Mouse (Mus musculus) embryonic stem cell, embryonic (primary cell): ENCODE measurements around the gene Obscn.

Experiments
- CTCF ChIA-PET, 4 experiments: fragments of 300-600 bp in 2 of 4; fragments of 350-600 bp in 2 of 4; sonication (Branson Sonifier 250); formaldehyde crosslinking; loops; one replicate each; lab custom pipeline; 2022; ENCODE audit warnings: inconsistent platforms in 2 of 4; lab: Charles Lee
- POLR2A ChIA-PET, 4 experiments: fragments of 300-600 bp in 2 of 4; fragments of 350-600 bp in 2 of 4; sonication (Branson Sonifier 250); formaldehyde crosslinking; loops; one replicate each; lab custom pipeline; 2022; ENCODE audit warnings: antibody characterized with exemption in 4 of 4, inconsistent platforms in 1 of 4; lab: Charles Lee

The Obscn gene

DNA sequence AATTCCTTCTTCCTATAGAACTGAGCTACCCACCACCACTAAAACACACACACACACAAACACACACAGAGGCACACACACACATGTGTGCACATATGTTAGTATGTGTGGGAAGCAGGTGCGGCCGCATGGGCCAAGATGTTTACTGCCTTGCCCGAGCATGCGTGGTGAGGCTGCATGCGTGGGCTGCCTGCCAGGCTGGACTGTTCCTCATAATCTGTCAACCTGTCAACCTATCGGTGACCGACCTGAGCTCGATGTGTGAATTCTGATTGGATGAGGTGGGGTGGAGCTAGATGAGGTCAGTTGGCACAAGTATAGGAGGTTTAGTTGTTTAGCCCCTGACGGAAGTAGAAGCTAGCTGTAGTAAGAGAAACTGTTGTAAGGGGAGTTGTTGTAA lies 5.4 kb downstream of the Obscn start:
- POLR2A ChIA-PET, result interaction anchor here in 1 of 4 experiments (0.6 to 0.8 kb wide), 2 partner anchors 11 to 157 kb away, joined by 5 to 7 read pairs; no protein-coding TSS in a partner anchor
- CTCF ChIA-PET, result interaction anchor here (0.6 to 1.4 kb wide), 6 partner anchors 21 to 198 kb away, joined by 3 to 4 read pairs (median 3); partner anchors contain the start of gene Gjc2 (in 1 of the 4)

DNA sequence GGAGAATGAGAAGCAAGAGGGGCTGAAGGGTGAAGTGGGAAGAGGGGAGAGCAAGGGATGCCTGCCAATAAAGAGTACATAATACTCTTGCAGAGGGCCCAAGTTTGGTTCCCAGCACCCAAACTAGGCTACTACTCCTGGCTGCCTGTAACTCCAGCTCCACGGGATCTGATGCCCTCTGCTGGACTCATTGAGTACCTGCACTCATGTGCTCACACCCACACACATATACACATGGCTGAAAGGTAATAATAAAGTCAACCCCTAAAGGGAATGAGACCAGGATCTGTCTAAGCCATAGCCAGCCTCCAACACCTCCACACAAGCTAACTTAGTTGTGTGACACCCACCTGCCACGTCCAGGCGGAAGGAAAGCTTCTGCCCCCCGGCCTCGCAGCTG lies 30.3 kb downstream of the Obscn start:
- ChIA-PET POLR2A (interaction anchor here in 1 of 4 experiments (1.1 to 1.9 kb wide), 3 partner anchors 10 to 62 kb away, joined by 3 to 4 read pairs (median 3); partner anchors contain the start of gene Iba57), CTCF (interaction anchor here (0.6 to 3.7 kb wide), 8 partner anchors 11 to 197 kb away, joined by 3 to 16 read pairs (median 4); no protein-coding TSS in a partner anchor)

DNA sequence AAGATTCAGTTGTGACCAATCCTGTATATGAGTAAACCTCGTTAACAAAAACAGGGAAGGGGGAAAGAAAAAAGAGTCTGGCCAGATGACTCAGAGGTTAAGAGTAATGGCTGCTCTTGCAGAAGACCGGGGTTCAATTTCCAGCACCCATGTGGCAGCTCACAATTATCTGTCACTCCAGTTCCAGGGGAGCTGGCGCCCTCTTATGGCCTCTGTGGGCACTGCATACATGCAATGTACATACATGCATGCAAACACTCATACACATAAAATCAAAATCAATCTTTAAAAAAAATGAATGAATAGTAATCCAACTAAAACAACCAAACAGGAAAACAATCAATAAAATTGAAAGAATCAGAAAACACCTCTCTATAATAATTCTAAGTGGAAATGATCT lies 33.9 kb downstream of the Obscn start:
- ChIA-PET POLR2A (interaction anchor here in 1 of 4 experiments (0.6 kb wide), 1 partner anchor 433 kb away, joined by 3 read pairs; no protein-coding TSS in a partner anchor), CTCF (interaction anchor here in 3 of 4 experiments (0.6 to 1.0 kb wide), 10 partner anchors 8 to 200 kb away, joined by 3 to 8 read pairs (median 3); no protein-coding TSS in a partner anchor)

DNA sequence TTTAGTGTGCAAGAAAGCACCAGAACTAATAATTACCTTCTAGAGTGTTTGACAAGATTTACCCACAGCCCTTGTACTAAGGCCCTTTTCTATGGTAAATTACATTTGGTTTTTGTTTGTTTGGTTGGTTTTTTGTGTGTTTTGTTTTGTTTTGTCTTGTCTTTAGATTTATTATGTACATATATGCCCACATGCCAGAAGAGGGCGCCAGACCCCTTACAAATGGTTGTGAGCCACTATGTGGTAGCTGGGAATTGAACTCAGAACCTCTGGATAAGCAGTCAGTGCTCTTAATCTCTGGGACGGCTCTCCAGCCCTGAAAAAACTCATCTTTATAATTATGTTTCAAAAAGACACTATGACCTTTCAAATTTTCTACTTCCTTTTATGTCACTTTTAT lies 37.9 kb downstream of the Obscn start:
- POLR2A ChIA-PET, result interaction anchor here (0.6 to 1.1 kb wide), 6 partner anchors 53 to 204 kb away, joined by 3 to 4 read pairs (median 3); partner anchors contain the start of gene Gjc2 (in 1 of the 4)

DNA sequence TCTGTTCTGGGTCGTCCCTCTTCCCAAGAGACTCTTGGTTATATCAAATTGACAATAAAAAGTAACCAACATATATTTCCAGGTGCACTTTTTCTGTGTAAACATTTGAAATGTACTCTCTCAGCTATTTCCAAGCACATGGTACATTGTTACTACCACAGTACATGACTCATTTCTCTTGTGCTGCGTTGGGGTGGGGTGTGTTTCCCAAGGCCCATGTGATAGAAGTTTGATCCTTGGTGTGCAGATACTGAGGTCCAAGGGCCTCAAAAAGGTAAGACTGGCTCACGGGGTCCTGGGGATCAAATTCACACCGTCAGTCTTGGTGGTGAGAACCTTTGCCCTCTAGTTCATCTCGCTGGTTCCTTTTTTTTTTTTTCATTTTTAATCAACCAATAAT lies 38.4 kb downstream of the Obscn start:
- CTCF ChIA-PET, result interaction anchor here (0.7 to 3.7 kb wide), 22 partner anchors 13 to 681 kb away, joined by 3 to 29 read pairs (median 4); partner anchors contain the start of genes Gjc2 (in 1 of the 4) and Mrpl55 (in 1 of the 4)

More for the DNA sequence above, 37.9 kb downstream of the Obscn start:
- CTCF ChIA-PET, result interaction anchor here (0.5 to 3.7 kb wide), 46 partner anchors 25 to 1259 kb away, joined by 3 to 29 read pairs (median 4); partner anchors contain the start of genes Gjc2 (in 1 of the 4), Mrpl55 (in 1 of the 4) and Obscn (in 1 of the 4)

DNA sequence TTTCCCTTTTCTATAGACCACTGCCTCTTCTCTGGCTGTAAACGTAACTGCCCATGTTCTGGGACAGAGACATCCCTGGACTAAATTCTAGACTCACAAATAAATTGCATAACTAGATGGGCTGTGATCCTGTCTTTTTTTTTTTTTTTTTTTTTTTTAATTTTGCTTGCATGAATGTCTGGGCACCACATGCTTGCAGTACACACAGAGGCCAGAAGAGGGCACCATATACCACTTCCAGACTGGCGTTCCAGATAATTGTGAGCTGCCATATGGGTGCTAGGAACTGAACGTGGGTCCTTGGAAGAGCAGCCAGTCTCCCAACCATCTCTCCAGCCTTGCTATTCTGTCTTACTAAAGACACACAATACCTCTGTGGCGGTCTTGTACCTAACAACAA lies 42.0 kb downstream of the Obscn start:
- ChIA-PET POLR2A (interaction anchor here (0.6 to 1.2 kb wide), 12 partner anchors 13 to 206 kb away, joined by 3 to 10 read pairs (median 4); partner anchors contain the start of genes Hist3h2a (in 2 of the 4), Trim17 (in 2 of the 4), 2310033P09Rik (in 1 of the 4) and Iba57 (in 1 of the 4)), CTCF (interaction anchor here (0.5 to 2.0 kb wide), 106 partner anchors 8 to 1427 kb away, joined by 3 to 21 read pairs (median 4); partner anchors contain the start of genes Gjc2 (in 1 of the 4), Iba57 (in 1 of the 4), Jmjd4 (in 1 of the 4) and Trim11 (in 1 of the 4))

More for the DNA sequence above, 38.4 kb downstream of the Obscn start:
- POLR2A ChIA-PET, result interaction anchor here in 3 of 4 experiments (0.7 to 1.1 kb wide), 4 partner anchors 82 to 203 kb away, joined by 3 read pairs; partner anchors contain the start of gene Gjc2 (in 1 of the 3)

DNA sequence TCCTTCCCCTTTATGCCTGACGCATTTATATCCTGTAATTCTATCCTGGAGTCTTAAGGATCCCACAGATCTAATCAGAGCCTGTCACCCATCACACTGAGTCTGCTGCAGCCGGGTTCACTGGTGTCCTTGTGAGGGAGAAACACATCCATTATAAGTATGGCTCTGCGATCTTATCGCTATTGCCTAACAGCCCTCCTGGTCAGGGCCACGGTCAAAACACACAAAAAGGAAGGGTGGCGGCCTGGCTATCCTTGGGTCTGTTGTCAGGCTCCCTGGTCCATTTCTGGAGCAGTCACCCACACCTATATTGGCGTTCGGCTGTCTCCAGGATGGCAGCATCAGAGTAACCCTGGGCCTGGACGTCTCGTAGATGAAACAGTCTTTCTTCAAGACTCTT lies 48.6 kb downstream of the Obscn start:
- POLR2A ChIA-PET, result no interaction called here
- CTCF ChIA-PET, result no interaction called here

DNA sequence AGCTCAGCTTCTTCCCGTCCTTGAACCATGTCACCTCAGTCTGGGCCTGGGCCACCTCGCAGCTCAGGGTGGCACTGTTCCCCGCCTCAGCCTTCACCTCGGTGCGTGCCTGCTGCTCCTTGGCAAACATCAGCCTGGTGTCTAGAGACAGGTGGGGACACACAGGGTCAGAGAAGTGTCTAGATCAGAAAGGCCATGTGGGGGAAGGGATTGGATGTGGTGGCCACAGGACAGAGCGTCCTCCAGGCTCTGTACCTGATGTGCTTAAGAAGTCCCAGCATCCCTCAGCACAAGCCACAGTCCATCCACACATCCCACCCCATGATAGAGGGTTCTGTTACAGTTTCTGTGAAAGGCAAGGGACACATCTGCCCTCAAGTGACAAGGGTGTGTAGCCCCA lies 51.0 kb downstream of the Obscn start:
- ChIA-PET POLR2A (interaction anchor here in 2 of 4 experiments (0.6 to 1.5 kb wide), 3 partner anchors 12 to 131 kb away, joined by 3 to 5 read pairs (median 3); partner anchors contain the start of genes Hist3h2a (in 1 of the 2) and Trim17 (in 1 of the 2)), CTCF (interaction anchor here in 3 of 4 experiments (0.7 to 1.6 kb wide), 5 partner anchors 9 to 171 kb away, joined by 3 to 5 read pairs (median 3); no protein-coding TSS in a partner anchor)

DNA sequence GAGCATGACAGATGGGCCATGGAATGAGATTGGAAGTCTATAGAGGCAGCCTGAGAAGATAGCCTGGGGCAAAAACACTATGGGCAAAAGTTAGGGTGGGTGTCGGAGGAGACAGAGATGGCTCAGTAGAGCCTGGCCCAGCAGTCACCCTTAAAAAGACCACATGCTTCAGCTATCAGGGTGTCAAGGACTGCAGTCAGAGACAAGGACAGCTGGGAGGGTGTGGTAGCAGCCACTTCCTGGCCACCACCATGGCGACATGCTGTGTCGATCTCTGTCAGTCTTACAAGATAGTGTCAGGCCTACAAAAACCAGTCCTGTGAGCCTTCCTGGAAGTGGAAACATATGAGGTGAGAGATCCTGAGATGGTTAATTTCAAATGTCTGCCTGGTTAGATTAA lies 53.1 kb downstream of the Obscn start:
- ChIA-PET POLR2A (interaction anchor here in 1 of 4 experiments (0.6 kb wide), 1 partner anchor 174 kb away, joined by 5 read pairs; no protein-coding TSS in a partner anchor), CTCF (interaction anchor here in 1 of 4 experiments (0.6 kb wide), 1 partner anchor 120 kb away, joined by 3 read pairs; no protein-coding TSS in a partner anchor)

DNA sequence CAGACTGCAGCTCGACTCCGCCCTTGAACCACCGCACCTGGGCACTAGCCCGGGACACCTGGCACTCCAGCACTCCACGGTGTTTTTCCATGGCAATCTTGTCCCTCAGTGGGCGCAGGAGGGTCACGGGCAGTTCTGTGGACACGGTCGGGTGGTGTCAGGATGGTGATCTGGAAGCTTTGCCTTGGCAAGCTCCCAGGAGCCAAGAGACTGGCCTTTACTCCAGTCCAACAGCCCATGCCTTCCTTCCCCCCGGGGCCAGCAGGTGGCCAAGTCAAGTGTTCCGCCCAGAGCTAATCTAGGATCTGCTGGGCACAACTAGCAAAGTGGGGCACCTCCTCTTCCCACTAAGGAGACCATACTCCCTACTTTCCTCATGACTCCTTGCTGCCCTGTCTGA lies 57.9 kb downstream of the Obscn start:
- ChIA-PET POLR2A (no interaction called here), CTCF (interaction anchor here in 2 of 4 experiments (0.6 to 1.0 kb wide), 3 partner anchors 16 to 252 kb away, joined by 3 read pairs; no protein-coding TSS in a partner anchor)

DNA sequence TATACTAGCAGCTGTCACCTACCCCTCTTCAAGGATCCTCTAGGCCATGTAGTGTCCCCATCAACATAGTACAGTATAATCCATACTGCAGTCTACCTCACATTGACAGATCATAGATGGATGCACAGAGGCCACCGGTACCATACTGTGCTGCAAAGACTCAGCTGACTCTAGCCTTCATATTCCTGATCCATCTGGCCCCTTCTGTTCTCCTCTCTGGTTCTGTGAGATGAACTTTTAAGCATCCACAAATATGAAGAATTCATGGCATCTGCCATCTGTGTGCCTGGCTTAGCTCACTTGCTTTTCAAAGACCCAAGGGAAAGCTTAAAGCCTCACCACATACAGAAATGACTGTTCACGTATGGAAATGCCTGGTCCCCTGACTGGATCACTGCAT lies 65.9 kb downstream of the Obscn start:
- ChIA-PET POLR2A (interaction anchor here in 1 of 4 experiments (1.9 kb wide), 1 partner anchor 10 kb away, joined by 4 read pairs; no protein-coding TSS in a partner anchor), CTCF (no interaction called here)

DNA sequence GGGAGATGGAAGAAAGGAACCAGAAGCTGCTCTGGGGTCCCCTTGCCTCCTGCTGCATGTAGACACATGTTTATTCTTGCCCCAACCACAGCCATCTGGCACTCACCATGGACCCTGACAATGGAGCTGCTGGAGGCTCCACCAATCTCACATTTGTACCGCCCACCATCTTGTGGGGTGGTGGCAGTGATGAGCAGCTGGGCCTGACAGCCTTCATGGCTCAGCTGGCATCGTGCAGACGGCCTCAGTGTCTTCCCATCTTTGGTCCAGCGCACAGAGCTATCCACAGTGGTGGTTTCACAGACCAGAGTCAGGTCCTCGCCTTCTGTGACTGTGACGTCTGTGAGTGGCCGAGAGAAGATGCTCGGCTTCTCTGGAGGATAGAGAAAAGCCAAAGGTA lies 67.3 kb downstream of the Obscn start:
- ChIA-PET CTCF (interaction anchor here in 1 of 4 experiments (1.3 kb wide), 1 partner anchor 26 kb away, joined by 3 read pairs; no protein-coding TSS in a partner anchor), POLR2A (interaction anchor here in 2 of 4 experiments (0.6 to 1.9 kb wide), 2 partner anchors 11 to 1343 kb away, joined by 3 to 4 read pairs; no protein-coding TSS in a partner anchor)

DNA sequence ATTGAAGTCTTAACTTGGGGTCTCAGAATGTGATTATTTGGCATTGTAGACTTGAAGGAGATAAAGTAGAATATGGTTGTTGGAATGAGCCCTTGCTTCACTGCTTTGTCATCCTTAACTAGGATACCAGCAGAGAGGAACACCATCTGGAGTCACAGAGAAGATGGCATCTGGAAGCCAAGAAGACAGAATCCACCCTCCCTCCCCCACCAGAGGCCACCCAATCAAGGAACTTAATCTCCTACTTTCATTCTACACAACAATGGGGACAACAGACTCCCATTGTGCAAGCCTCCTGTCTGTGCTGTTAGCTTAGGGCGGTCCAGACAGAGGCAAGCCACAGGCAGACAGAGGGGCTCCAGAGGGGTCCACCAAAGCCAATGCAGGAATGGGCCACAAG lies 67.8 kb downstream of the Obscn start:
- CTCF ChIA-PET, result interaction anchor here in 2 of 4 experiments (0.6 to 1.3 kb wide), 2 partner anchors 26 to 161 kb away, joined by 3 read pairs; no protein-coding TSS in a partner anchor
- POLR2A ChIA-PET, result interaction anchor here in 1 of 4 experiments (1.9 kb wide), 1 partner anchor 12 kb away, joined by 4 read pairs; no protein-coding TSS in a partner anchor

DNA sequence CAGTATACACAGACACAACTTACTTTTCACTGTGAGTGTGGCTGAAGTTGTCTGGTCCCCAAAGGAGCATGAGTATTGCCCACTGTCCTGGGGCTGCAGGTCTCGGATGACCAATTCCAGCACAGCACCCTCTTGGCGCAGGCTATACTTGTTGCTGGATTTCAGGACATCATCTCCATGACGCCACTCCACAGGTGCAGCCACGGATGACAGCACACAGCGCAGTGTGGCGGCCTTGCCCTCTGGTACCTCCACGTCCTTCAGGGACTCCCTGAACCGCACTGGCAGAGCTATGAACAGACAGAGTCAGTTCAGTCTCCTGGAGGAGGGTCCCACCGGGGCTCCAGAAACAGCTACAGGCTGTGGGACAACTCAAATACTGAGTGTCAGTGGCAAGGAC lies 68.3 kb downstream of the Obscn start:
- ChIA-PET CTCF (interaction anchor here in 2 of 4 experiments (0.6 to 1.3 kb wide), 2 partner anchors 27 to 162 kb away, joined by 3 read pairs; no protein-coding TSS in a partner anchor), POLR2A (no interaction called here)

DNA sequence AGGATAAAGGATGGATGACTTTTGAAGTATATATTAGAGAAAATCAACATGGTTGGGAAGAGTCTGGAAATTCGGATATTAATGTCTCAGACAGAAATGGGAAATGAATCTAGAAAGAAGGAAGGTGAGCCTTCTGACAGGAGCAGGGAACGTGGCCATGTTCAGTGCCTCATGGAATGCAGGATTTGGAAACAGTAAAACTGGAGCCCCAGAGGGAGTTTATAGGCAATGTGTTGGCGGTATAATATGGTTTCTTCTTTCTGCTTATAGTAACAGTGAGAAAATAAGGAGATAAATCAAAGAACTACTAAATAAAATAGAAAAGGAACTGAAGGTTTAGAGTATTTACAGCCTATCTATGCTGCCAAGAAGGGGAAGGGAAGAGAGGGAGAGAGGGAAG lies 78.2 kb downstream of the Obscn start:
- CTCF ChIA-PET, result no interaction called here
- POLR2A ChIA-PET, result no interaction called here

DNA sequence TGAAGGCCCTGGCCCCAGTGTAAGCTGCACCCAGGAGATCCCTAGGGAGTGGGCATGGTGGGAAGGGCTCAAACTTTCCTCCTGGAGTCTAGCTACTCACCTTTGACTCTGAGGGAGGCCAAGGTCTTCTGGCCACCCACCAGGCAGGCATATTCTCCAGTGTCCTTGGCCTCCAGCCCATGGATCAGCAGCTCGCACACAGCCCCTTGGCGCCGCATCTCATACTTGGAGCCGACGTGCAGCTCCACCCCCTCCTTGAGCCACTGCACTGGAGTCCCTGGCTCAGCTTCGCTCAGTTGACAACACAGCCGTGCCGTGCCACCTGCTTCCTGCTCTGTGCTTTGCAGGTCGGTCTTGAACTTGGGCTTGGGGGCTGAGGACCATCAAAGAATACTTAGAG lies 85.2 kb downstream of the Obscn start:
- CTCF ChIA-PET, result no interaction called here
- POLR2A ChIA-PET, result interaction anchor here in 1 of 4 experiments (0.5 to 1.1 kb wide), 2 partner anchors 96 to 131 kb away, joined by 3 read pairs; partner anchors contain the start of genes Hist3h2a and Trim17

DNA sequence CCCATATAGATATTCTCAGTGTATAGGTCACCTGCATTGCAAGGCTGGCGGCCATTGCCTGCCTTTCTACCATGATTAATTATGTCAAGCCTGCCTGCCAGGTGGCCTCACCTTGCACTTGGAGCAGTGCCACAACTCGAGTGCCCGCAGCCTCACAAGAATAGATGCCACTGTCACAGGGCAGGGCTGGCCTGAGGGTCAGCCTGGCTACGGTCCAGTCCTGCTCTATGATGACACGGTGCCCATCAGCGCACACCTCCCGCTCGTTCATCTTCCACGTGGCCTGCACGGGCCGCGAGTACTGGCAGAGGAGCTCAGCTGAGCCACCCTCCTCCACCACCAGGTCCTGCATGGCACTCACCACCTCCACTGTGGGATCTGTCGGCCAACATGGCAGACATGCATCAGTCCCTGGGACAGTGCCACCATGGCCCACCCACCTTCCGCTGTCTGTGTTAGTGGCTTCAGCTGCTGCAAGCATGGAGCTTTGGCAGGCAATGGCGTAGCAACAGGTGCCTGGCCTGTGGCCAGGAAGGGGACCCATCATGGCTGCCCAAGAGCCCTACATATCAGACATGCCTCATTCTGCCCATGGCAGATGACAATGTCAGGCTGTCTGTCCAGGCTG lies 91.4 kb downstream of the Obscn start:
- CTCF ChIA-PET, result interaction anchor here in 1 of 4 experiments (0.6 kb wide), 1 partner anchor 410 kb away, joined by 17 read pairs; no protein-coding TSS in a partner anchor

DNA sequence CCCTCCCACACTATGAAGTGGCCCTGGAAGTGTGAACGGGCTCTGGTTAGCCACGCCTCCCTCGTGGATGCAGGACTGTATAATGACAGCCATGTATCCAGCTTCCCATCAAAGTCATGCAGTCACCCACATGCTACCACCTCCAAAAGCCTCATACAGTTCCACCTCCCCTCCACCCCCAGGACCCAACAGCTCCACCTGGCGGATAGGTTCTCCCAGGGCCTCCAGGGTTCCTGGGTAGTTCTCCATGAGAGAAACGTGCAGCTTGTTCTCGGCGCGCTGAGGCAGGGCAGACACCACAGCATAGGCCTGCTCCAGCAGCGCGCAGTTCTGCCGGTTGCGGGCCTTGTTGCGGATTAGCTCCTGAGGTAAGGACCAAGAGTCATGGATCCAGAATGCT lies 107.2 kb downstream of the Obscn start:
- CTCF ChIA-PET, result interaction anchor here in 3 of 4 experiments (0.6 to 1.6 kb wide), 3 partner anchors 13 to 589 kb away, joined by 3 read pairs; no protein-coding TSS in a partner anchor

More for the DNA sequence above, 91.4 kb downstream of the Obscn start:
- POLR2A ChIA-PET, result interaction anchor here in 1 of 4 experiments (0.6 kb wide), 1 partner anchor 1365 kb away, joined by 3 read pairs; no protein-coding TSS in a partner anchor

More for the DNA sequence above, 107.2 kb downstream of the Obscn start:
- POLR2A ChIA-PET, result interaction anchor here in 1 of 4 experiments (1.4 to 1.9 kb wide), 2 partner anchors 50 to 51 kb away, joined by 3 to 4 read pairs; partner anchors contain the start of gene Trim11
